Mouse (Mus musculus) heart, embryonic 10.5 days (tissue): ENCODE measurements at regions not wholly inside any gene's neighbourhood (a gene's known extent, or its start where the extent isn't known, plus 50 kb on each side); places are given as distances from the start of the nearest gene placed in this dataset.

ENCODE experiments used
- DNase-seq: peaks from one replicate; pipeline ENCODE4 v3.0.0-alpha.2; 2017; ENCODE audit warnings: low spot score
- H3K27ac ChIP-seq: fragments of 300-500 bp; sonication (generic); 2 replicates; pipeline ENCODE4 v1.5.1; 2016; ENCODE audit warnings: mild to moderate bottlenecking
- H3K27me3 ChIP-seq: fragments of 300-500 bp; sonication (generic); 2 replicates; pipeline ENCODE4 v1.6.1; 2016; ENCODE audit warnings: mild to moderate bottlenecking; ENCODE audit not compliant: poor library complexity, insufficient read depth, severe bottlenecking
- H3K36me3 ChIP-seq: fragments of 300-500 bp; sonication (generic); 2 replicates; pipeline ENCODE4 v1.6.1; 2016; ENCODE audit warnings: mild to moderate bottlenecking, moderate library complexity
- H3K4me1 ChIP-seq: fragments of 300-500 bp; sonication (generic); 2 replicates; pipeline ENCODE4 v1.6.1; 2016; ENCODE audit warnings: mild to moderate bottlenecking
- H3K4me3 ChIP-seq: fragments of 300-500 bp; sonication (generic); 2 replicates; pipeline ENCODE4 v1.5.1; 2016; ENCODE audit warnings: mild to moderate bottlenecking, moderate library complexity
- H3K9me3 ChIP-seq: fragments of 300-500 bp; sonication (generic); 2 replicates; pipeline ENCODE4 v1.6.1; 2016; ENCODE audit warnings: mild to moderate bottlenecking, moderate library complexity
- WGBS: fragments of 180-500 bp; shearing (Covaris S2); methylation state at CpG from one replicate; pipeline ENCODE4 v1.1.7; 2016; 5-methylcytosine and 5-hydroxymethylcytosine counted together

GRCm38 (mm10) chr3:64898610-64899009, 54.0 kb upstream of the Vmn2r7 start:
- no peak for DNase-seq
- no peaks in the 10 kb centered on the region for H3K9me3 ChIP-seq
- WGBS: 58% methylated on average over 2 of the region's 2 CpGs

GRCm38 (mm10) chr3:64901317-64901892, 56.8 kb upstream of the Vmn2r7 start:
- H3K4me3 ChIP-seq: no peak overlapping the region
- no peaks in the 10 kb centered on the region for H3K9me3 ChIP-seq
- H3K27me3 ChIP-seq: no peaks in the 10 kb centered on the region
- WGBS: 50% methylated on average over 2 of the region's 2 CpGs
- H3K4me1 ChIP-seq: no peaks in the 10 kb centered on the region
- no peaks in the 10 kb centered on the region for H3K36me3 ChIP-seq
- DNase-seq: no peak
- H3K27ac ChIP-seq: no peak overlapping the region

More at GRCm38 (mm10) chr3:64898610-64899009, 54.0 kb upstream of the Vmn2r7 start:
- no peak overlapping the region for H3K4me3 ChIP-seq
- no peak overlapping the region for H3K27ac ChIP-seq
- no peaks in the 10 kb centered on the region for H3K4me1 ChIP-seq
- no peaks in the 10 kb centered on the region for H3K36me3 ChIP-seq
- no peaks in the 10 kb centered on the region for H3K27me3 ChIP-seq

- DNase-seq: no peak
- Histone ChIP-seq H3K4me1 (peaks cover 7% of the 10 kb centered on the region; the same call in 1 of the 2 replicates), H3K27me3 (peaks cover 8% of the 10 kb centered on the region), H3K27ac (no peak overlapping the region), H3K9me3 (no peaks in the 10 kb centered on the region), H3K4me3 (peak overlapping the region; percentile 42), H3K36me3 (no peaks in the 10 kb centered on the region)
- 25% methylated on average over 16 of the region's 16 CpGs for WGBS
Observed at GRCm38 (mm10) chr3:64949307-64949706, 104.7 kb upstream of the Vmn2r7 start.

- DNase-seq: no peak
- WGBS: 81% methylated on average over 5 of the region's 5 CpGs
- no peak overlapping the region for H3K27ac ChIP-seq
Observed at GRCm38 (mm10) chr3:64964667-64965415, 120.3 kb upstream of the Vmn2r7 start.

GRCm38 (mm10) chr3:64965416-64965980, 120.9 kb upstream of the Vmn2r7 start:
- Histone ChIP-seq H3K4me3 (no peak overlapping the region), H3K9me3 (no peaks in the 10 kb centered on the region), H3K36me3 (no peaks in the 10 kb centered on the region), H3K4me1 (no peaks in the 10 kb centered on the region), H3K27me3 (no peaks in the 10 kb centered on the region), H3K27ac (no peak overlapping the region)
- whole genome bisulfite sequencing: 66% methylated on average over 6 of the region's 6 CpGs
- DNase-seq: no peak

More at GRCm38 (mm10) chr3:64964667-64965415, 120.3 kb upstream of the Vmn2r7 start:
- Histone ChIP-seq H3K36me3 (no peaks in the 10 kb centered on the region), H3K27me3 (no peaks in the 10 kb centered on the region), H3K4me1 (no peaks in the 10 kb centered on the region), H3K9me3 (no peaks in the 10 kb centered on the region), H3K4me3 (no peak overlapping the region)

GRCm38 (mm10) chr3:64968275-64968674, 123.7 kb upstream of the Vmn2r7 start:
- Histone ChIP-seq H3K27me3 (no peaks in the 10 kb centered on the region), H3K4me3 (no peak overlapping the region), H3K9me3 (no peaks in the 10 kb centered on the region), H3K27ac (no peak overlapping the region), H3K4me1 (no peaks in the 10 kb centered on the region), H3K36me3 (no peaks in the 10 kb centered on the region)
- DNase-seq: no peak
- WGBS: 67% methylated on average over 3 of the region's 3 CpGs

- no peaks in the 10 kb centered on the region for H3K4me1 ChIP-seq
- no peaks in the 10 kb centered on the region for H3K36me3 ChIP-seq
- H3K9me3 ChIP-seq: no peaks in the 10 kb centered on the region
- no peak overlapping the region for H3K27ac ChIP-seq
- no peak overlapping the region for H3K4me3 ChIP-seq
- DNase-seq: no peak
- 74% methylated on average over 2 of the region's 2 CpGs for WGBS
- H3K27me3 ChIP-seq: no peaks in the 10 kb centered on the region
Observed at GRCm38 (mm10) chr3:64984369-64984768, 124.8 kb upstream of the Kcnab1 start.

GRCm38 (mm10) chr3:64987665-64988064, 121.5 kb upstream of the Kcnab1 start:
- Histone ChIP-seq H3K36me3 (no peaks in the 10 kb centered on the region), H3K4me3 (no peak overlapping the region), H3K27ac (no peak overlapping the region), H3K27me3 (no peaks in the 10 kb centered on the region), H3K4me1 (no peaks in the 10 kb centered on the region), H3K9me3 (no peaks in the 10 kb centered on the region)
- no peak for DNase-seq
- WGBS: 70% methylated on average over 1 of the region's 1 CpGs

GRCm38 (mm10) chr3:64996451-64996850, 112.7 kb upstream of the Kcnab1 start:
- no peaks in the 10 kb centered on the region for H3K27me3 ChIP-seq
- H3K4me1 ChIP-seq: no peaks in the 10 kb centered on the region
- no peaks in the 10 kb centered on the region for H3K36me3 ChIP-seq
- no peak overlapping the region for H3K4me3 ChIP-seq
- DNase-seq: no peak
- no peaks in the 10 kb centered on the region for H3K9me3 ChIP-seq
- 75% methylated on average over 4 of the region's 4 CpGs for WGBS
- no peak overlapping the region for H3K27ac ChIP-seq

- H3K4me1 ChIP-seq: no peaks in the 10 kb centered on the region
- no peak for DNase-seq
- H3K4me3 ChIP-seq: no peak overlapping the region
- H3K9me3 ChIP-seq: no peaks in the 10 kb centered on the region
- H3K27ac ChIP-seq: no peak overlapping the region
- no peaks in the 10 kb centered on the region for H3K27me3 ChIP-seq
- no peaks in the 10 kb centered on the region for H3K36me3 ChIP-seq
Observed at GRCm38 (mm10) chr3:64997552-64997951, 111.6 kb upstream of the Kcnab1 start.

- no peaks in the 10 kb centered on the region for H3K4me1 ChIP-seq
- no peaks in the 10 kb centered on the region for H3K36me3 ChIP-seq
- no peak overlapping the region for H3K27ac ChIP-seq
- H3K27me3 ChIP-seq: no peaks in the 10 kb centered on the region
- WGBS: 78% methylated on average over 4 of the region's 4 CpGs
- no peak overlapping the region for H3K4me3 ChIP-seq
- no peaks in the 10 kb centered on the region for H3K9me3 ChIP-seq
- DNase-seq: no peak
Observed at GRCm38 (mm10) chr3:65001131-65001530, 108.1 kb upstream of the Kcnab1 start.

GRCm38 (mm10) chr3:65002578-65002977, 106.6 kb upstream of the Kcnab1 start:
- Histone ChIP-seq H3K4me1 (no peaks in the 10 kb centered on the region), H3K27ac (no peak overlapping the region), H3K9me3 (no peaks in the 10 kb centered on the region), H3K36me3 (no peaks in the 10 kb centered on the region), H3K27me3 (no peaks in the 10 kb centered on the region), H3K4me3 (no peak overlapping the region)
- no peak for DNase-seq

- H3K9me3 ChIP-seq: no peaks in the 10 kb centered on the region
- DNase-seq: no peak
- H3K27me3 ChIP-seq: no peaks in the 10 kb centered on the region
- no peaks in the 10 kb centered on the region for H3K36me3 ChIP-seq
- H3K4me1 ChIP-seq: no peaks in the 10 kb centered on the region
- no peak overlapping the region for H3K4me3 ChIP-seq
- no peak overlapping the region for H3K27ac ChIP-seq
- 84% methylated on average over 1 of the region's 1 CpGs for WGBS
Observed at GRCm38 (mm10) chr3:65006127-65006526, 103.1 kb upstream of the Kcnab1 start.
